10 mouse cellular contexts compared by ENCODE assay signal in the genomic region with DNA sequence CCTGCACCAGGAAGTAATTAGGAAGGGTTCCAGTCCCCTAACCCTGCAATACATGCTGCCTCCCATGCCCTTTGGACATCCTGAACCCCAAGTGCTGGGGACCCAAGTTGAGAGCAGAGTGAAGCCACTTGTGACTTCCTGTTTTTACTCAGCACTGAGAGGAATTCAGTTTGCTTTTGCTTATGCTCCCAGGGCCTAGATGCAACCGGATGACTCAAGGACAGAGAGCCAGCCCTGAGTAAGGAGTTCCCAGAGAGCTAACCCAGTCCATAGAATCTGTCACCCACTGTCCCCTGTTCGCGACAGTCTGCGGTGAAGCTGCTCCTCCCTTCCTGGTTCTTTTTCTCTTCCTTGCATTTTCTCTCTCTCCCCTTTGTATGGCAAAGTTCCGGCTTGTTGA. TPM values are rescaled to one million over a fixed set of nuclear protein-coding genes. Genes with fewer than 3 reads are reported as not detected.
A peak's percentile ranks its signal among the peaks of the same experiment; 100 is the strongest.
DNase-seq lines count a peak whose midpoint lies in the region; ATAC-seq and TF ChIP-seq lines count a peak whose summit lies in the region.
"Had no signal": no experiment of that assay in that cellular context is flagged by ENCODE, and none has a peak within 500 bp of the region (broad histone marks: within the 10 kb centered on the region; RNA-seq: fewer than 3 reads in every experiment).

No protein-coding gene starts in this region.

- no peaks in the 10 kb centered on the region for H3K36me3 ChIP-seq in forebrain, embryonic 15.5 days
- H3K36me3 ChIP-seq in forebrain, embryonic 12.5 days (replicated peaks): no peaks in the 10 kb centered on the region
- no peaks in the 10 kb centered on the region for H3K36me3 ChIP-seq in thymus, adult 2 months (ENCODE audit: control insufficient read depth, insufficient read depth, low read length)

- 80% methylated on average over 5 of the region's 5 CpGs for WGBS in forebrain, embryonic 15.5 days
- WGBS in forebrain, embryonic 12.5 days: 89% methylated on average over 5 of the region's 5 CpGs
- WGBS in thymus, adult 2 months: 46% methylated on average over 5 of the region's 5 CpGs

- peak overlapping the region; percentile 86; the same call in 1 of the 2 replicates for H3K27ac ChIP-seq in forebrain, embryonic 15.5 days (replicated peaks)
- H3K27ac ChIP-seq in forebrain, embryonic 12.5 days: no peak overlapping the region
- peak overlapping the region; percentile 24; the same call in 1 of the 2 replicates for H3K27ac ChIP-seq in thymus, adult 2 months (ENCODE audit: control insufficient read depth, insufficient read depth, low read length)

- H3K9ac ChIP-seq in forebrain, embryonic 15.5 days (replicated peaks): peak overlapping the region; percentile 98
- H3K9ac ChIP-seq in forebrain, embryonic 12.5 days: no peak overlapping the region

- H3K9me3 ChIP-seq in forebrain, embryonic 15.5 days: no peaks in the 10 kb centered on the region
- no peaks in the 10 kb centered on the region for H3K9me3 ChIP-seq in forebrain, embryonic 12.5 days

- H3K4me3 ChIP-seq in forebrain, embryonic 15.5 days: peak overlapping the region; percentile 90
- no peak overlapping the region for H3K4me3 ChIP-seq in forebrain, embryonic 12.5 days (replicated peaks)
- H3K4me3 ChIP-seq in thymus, adult 2 months (ENCODE audit: control insufficient read depth, insufficient read depth, low read length): no peak overlapping the region

- no peaks in the 10 kb centered on the region for H3K27me3 ChIP-seq in forebrain, embryonic 15.5 days
- no peaks in the 10 kb centered on the region; the same call in 1 of the 2 replicates for H3K27me3 ChIP-seq in forebrain, embryonic 12.5 days
- no peaks in the 10 kb centered on the region for H3K27me3 ChIP-seq in thymus, adult 2 months (ENCODE audit: control insufficient read depth, insufficient read depth, low read length)
- H3K27me3 ChIP-seq: CH12.LX had no signal

- TF ChIP-seq CTCF in thymus, adult 2 months (IDR thresholded peaks at IDR 0.05; ENCODE audit: borderline replicate concordance, control insufficient read depth, extremely low read depth, insufficient read depth, low read length, poor library complexity): no peak

- peak overlapping the region; percentile 59 for H3K4me2 ChIP-seq in forebrain, embryonic 15.5 days (replicated peaks)
- no peak overlapping the region for H3K4me2 ChIP-seq in forebrain, embryonic 12.5 days

- TF ChIP-seq POLR2A in thymus, adult 2 months (IDR thresholded peaks at IDR 0.05; ENCODE audit: control insufficient read depth, extremely low read depth, insufficient read depth, low read length, poor library complexity): no peak

- no peak for ATAC-seq in forebrain, embryonic 15.5 days (replicated peaks)
- no peak for ATAC-seq in forebrain, embryonic 12.5 days (ENCODE audit: low FRiP score)

- H3K4me1 ChIP-seq in forebrain, embryonic 15.5 days: peaks cover 63% of the 10 kb centered on the region
- H3K4me1 ChIP-seq in forebrain, embryonic 12.5 days: peaks cover 24% of the 10 kb centered on the region
- H3K4me1 ChIP-seq in thymus, adult 2 months (replicated peaks; ENCODE audit: control insufficient read depth, insufficient read depth, low read length): peaks cover 19% of the 10 kb centered on the region

- DNase-seq in thymus, adult 2 months: peak; percentile 21
- no peak for DNase-seq in thymus, postnatal 10 days (ENCODE audit: low spot score in 2 of 2)
- peak; percentile 71 for DNase-seq in lung, postnatal 36 days
- peak; percentile 21 for DNase-seq in thymus, postnatal 4 days
- DNase-seq in urinary bladder, postnatal 36 days (ENCODE audit: low spot score in 2 of 2): no peak
- DNase-seq in ovary, postnatal 10 days (ENCODE audit: low spot score): no peak
- DNase-seq: cerebellum, adult 2 months had no signal

RNA-seq across cellular contexts. Expression of gene Fam49a, which starts 2.2 kb away (rescaled TPM):
- polyA plus RNA-seq in forebrain, embryonic 15.5 days (2015; fragmentation: Nextera tagmentation; extraction: Ambion mirVana): 139 and 154 TPM in 2 replicates
- polyA plus RNA-seq in forebrain, embryonic 12.5 days (2016; fragmentation: Nextera tagmentation; extraction: Ambion mirVana): 20.4 and 21.1 TPM in 2 replicates
- 5.2 and 5.3 TPM in 2 replicates for polyA plus RNA-seq in thymus, adult 2 months (2012; rRNA removed)

Comparison
In these comparisons a context has a peak if more than half of its experiments do, and no peak if none do; other contexts are left out.
1. DNase-seq: peak in thymus, adult 2 months (single experiment), lung, postnatal 36 days (single experiment) and thymus, postnatal 4 days (single experiment); none in thymus, postnatal 10 days (0 of 2), urinary bladder, postnatal 36 days (0 of 2) and ovary, postnatal 10 days (single experiment).